Mouse (Mus musculus) right cerebral cortex, postnatal 25 days (tissue): ENCODE data around the gene Ccdc115.

ENCODE experiments used
- DNase-seq: peaks from one replicate; pipeline ENCODE4 v3.0.0; 2022

Ccdc115 gene

DNA sequence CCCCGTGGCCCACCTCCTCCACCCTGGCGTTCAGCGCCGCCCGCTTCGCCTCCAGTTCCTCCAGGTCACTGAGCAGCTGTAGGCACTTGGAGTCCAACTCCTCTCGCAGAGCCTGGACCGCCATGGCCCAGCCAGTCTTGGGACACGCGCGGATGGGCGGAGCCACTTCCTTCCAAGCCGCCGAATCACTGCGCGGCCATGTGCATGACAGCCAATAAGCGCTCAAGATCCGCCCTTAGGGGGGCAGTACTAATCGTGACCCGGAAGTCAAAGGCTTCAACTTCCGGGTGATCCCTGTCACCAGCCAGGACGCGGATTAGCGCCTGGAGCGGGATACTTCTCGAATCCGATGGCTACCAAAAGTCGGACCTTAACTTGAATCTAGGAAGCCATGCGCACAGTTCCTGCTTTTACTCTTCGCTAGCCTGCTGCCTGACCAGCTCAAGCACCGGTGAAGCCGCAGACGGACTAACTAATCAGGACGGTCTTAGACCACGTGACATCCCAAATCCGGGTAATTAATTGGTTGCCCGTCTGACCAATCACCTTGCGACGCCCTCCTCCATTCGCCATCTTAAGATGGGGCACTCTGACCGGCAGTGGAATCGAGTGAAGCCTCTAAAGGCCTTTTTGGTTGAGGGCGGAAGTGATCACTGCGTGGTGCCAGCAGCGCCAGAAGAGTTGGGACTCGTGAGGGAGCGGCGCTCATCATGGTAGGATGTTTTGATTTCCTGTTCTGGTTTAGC is at the start of gene Ccdc115, which contains the start of gene Imp4:
Ccdc115 (minus strand) TSS at position 458 of the 746 bp plus-strand sequence.
Imp4 (plus strand) TSS at position 637 of the 746 bp plus-strand sequence.
- peak; percentile 94 for DNase-seq

DNA sequence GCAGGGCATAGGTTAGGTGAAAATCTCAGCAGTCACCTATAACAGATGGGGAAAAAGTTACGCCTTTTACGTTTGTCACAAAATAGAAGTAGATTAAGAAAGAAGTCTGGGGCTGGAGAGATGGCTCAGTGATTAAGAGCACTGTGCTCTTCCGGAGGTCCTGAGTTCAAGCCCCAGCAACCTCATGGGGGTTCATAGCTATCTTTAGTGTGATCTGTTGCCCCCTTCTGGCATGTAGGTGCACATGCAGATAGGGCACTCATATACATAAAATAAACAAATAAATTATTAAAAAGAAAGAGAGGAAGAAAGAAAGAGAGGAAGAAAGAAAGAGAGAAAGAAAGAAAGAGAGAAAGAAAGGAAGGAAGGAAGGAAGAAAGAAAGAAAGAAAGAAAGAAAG is 47.9 kb upstream of the Ccdc115 start:
- DNase-seq = no peak

DNA sequence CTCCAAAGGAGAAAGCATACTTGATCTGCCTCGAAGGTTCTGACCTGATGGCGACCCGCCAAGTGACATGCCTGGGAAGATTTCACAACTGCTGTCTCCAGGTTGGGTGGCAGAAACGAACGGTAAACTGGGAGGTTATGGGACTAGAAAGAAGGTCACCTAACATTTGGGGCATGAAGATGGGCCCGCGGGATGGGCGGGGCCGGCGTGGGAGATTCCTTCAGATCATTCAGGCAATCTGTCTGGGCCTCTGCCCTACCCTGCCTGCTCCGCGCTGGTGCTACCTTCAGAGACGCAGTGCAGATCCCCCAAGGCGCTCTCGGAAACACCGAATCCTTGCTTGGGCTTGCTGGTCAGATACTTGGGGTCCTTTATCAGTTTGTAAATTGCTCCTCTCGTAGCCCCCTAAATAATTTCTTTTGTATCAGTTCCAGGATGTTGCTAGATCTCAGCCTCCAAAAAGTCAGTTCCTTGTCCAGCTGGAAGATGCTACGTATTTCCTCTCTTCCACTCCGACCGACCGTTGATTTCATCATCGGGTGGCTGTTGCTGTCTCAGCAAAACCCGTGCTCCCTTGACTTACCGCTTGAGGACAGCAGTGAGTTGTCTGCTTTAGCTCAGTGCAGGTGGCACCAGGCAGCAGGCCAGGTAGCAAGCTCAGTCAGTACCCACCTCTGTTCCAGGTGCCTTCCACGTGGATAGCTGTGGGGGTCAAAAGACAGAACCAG is 46.2 kb upstream of the Ccdc115 start:
- DNase-seq = peak; percentile 57

DNA sequence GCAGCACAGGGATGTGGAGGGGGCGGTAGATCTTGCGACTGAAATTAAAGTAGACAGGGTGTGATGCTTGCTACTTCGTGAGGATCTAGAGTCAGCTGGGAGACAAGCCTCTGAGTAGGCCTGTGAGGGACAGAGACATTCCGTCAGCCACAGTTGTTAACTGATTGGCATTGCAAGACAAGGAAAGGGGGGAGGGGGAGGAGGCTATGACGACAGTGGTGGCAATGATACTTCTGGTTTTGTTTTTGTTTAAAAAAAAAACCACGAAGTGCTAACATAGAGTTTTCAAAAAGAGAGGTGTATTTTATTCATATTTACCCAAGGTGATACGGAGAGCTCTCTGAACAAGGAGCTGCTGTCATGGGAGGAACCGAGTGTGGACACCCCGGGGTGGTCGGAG is 45.0 kb upstream of the Ccdc115 start:
- no peak for DNase-seq

DNA sequence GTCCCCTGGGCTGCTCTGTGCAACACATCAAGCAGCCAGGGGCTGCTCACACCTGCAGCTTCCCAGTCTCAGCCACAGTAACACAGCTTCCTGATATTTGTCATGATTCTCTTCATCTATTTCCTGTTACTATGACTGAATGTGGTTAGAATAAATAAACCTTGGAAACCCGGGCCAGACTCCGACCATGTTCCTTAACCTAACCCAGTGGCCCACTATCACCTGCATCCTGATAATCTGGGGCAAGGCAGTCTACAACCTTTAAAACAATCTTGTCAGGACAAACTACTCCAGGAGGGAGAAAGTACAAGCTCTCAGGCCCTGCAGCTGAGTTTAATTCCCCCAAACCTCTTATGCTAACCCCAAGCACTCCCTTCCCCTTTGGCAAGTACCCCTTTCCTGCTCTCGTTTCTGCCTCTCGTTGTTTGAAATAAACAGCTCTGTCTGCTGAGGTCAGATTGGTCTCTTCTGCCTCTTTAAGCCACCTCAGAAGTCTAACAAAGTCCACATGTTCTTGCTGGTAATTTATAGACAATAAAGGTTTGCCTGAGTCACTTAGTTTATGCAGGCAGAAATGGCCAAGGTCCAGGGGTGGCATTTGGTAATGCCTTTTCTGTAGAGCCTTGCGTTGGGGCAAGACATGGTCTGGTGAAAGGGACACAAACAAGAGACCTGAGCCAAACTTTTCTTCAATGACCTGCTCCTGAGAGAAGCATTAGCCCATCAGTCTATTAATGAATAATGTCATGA is 42.6 kb upstream of the Ccdc115 start:
- no peak for DNase-seq

DNA sequence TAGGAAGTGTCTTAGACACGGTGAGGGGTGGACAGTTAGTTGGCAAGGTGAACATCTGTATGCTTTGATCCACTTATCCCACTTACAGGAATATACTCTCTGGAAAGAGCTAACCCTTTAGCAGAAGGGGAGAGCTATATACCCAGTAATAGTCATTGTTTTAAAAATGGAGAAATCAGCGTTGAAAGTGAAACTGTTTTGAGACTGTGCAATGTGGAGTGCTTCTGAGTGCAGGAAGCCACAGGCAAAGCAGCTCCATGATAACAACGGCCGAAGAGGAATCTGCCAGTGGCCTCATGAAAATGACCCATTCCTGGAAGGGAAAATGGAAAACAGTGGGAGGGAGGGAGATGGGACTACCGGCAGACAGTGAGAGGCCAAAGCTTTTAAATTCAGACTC is 41.3 kb upstream of the Ccdc115 start:
- no peak for DNase-seq

DNA sequence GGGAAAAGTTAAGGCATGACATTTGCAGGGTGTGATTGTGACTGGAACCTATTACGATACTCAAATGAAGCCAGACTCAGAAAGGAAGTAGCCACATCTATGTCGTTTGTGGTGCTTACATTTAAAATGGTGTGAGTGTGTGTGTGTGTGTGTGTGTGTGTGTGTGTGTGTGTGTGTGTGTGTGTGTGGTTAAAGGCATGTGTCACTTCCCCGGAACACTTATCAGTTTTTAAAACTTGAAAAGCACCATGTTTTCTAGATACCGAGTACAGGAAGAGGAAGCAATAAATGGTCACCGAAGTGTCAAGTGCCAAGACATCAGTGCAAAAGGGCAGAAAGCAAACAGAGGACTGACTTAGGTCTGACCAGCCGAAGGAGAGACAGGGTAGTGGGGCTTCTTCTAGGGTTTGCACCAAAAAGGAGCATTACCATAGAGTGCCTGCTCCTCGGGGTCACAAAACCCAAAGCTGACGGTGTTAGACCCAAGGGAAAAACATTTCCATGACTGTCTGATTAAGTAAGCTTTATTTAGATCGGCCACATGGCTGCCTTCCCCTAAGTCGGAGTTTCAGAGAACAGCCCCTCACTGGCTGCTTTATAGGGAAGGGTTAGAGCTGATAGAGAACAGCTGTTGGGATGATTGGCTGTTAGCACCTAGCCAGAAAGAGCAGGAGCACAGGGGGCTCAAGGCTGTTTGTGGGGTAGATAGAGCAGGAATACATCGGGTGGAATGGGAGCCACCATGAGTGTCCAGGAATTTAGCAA is 39.6 kb upstream of the Ccdc115 start:
- DNase-seq = no peak

DNA sequence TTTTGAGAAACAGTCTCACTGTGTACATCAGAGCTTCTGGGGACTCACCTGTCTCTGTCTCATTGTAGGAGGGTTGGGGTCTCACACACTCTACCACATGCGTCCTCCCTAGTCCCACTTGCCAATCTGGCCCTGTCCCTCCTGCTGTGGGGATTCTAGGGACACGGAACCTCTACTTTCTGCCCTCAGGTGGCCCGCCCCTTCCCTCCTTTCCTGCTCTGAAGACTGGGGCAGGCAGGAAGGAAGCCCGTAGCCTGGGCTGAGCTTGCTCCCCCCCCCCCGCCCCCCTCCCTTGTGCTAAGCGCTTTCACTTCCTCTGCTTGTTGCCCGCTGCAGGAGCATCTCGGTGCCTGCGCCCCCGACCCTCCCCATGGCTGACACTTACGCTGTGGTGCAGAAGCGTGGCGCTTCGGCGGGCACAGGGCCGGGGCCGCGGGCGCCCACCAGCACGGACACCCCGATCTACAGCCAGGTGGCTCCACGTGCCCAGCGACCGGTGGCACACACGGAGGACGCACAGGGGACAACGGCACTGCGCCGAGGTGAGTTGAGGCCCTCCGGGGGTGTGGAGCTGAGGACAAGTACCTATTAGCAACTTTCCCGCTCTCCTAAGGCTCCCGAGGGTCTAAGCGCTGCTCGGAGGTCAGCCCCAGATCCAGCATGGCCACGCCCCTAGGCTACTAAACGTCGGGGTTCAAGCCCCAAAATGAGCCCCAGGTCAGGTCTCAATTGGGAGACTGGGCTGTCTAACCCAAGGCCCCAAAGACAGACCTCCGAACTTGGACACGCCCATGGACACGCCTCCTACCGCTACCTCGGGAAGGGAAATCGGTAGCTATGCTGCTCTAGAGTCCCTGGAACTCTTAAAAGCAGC is 33.2 kb upstream of the Ccdc115 start:
- DNase-seq = no peak

DNA sequence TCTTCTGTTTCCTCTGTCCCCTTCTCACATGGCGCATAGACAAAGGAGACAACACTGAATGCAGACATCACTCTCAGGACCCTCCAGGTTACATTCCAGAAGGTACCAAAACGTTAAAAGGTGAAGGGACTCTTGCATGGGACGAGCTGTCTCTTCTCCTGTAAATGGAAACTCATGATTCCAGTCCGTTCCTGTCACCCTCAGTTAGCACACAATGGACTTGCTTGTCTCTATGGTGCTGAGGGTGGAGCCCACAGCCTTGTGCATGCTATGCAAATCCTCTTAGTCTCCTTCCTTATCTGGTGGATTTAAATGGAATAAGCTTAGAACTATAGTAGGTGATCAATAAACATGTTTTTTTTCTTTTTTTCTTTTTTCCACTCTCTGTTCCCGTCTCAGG is 30.3 kb upstream of the Ccdc115 start:
- no peak for DNase-seq

DNA sequence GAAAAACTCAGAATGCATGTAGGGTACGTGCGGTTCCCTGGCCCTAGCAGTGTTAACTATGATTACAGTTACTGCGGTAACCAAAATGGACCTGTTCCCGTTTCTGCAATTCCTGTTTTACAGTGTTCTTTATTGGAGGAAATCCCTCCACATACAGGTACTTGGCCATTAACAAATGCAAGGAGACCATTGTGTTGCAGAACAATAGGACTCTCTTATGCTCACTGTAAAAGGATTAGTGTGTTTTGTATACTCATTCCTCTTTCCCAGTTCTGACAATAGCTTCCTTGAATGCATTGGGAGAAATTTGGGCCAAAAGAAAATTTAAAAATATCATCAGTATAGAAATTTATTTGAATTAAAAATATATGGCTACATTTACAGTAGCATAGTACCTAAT is 29.0 kb upstream of the Ccdc115 start:
- no peak for DNase-seq

DNA sequence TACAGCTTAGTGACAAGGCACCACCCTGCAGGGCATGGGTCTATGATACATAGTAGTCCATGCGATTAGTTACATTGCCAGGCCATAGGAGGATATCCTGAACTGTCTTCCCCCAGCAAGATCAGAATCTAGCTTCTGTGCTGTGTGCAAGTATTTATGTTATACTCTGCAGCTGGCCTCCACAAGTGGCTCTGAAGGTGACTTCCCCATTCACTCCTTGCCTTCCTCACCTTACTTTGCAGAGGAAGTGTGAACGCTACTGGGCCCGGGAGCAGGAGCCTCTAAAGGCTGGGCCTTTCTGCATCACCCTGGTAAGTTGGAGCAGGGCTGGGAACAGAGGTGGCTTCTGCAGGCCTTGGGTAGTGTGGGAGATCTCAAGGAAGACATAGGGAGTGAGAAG is 28.6 kb upstream of the Ccdc115 start:
- no peak for DNase-seq

DNA sequence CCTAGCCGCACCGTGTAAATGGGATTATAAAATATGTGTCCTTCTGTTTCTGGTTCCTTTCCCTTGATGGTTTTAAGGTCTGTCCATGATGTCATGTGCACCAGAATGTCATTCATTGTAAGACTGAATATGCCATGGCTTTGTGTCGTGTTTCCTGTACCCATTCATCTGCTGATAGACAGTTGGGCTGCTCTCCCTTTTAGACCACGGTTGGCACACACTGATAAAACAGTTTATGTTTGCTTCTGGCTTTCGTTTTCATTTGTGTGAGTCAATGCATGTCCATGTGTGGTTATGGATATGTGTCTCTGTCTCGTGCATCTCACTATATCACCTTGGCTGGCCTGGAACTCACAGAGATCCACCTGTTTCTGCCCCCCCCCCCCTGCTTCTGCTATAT is 26.0 kb upstream of the Ccdc115 start:
- DNase-seq = no peak

DNA sequence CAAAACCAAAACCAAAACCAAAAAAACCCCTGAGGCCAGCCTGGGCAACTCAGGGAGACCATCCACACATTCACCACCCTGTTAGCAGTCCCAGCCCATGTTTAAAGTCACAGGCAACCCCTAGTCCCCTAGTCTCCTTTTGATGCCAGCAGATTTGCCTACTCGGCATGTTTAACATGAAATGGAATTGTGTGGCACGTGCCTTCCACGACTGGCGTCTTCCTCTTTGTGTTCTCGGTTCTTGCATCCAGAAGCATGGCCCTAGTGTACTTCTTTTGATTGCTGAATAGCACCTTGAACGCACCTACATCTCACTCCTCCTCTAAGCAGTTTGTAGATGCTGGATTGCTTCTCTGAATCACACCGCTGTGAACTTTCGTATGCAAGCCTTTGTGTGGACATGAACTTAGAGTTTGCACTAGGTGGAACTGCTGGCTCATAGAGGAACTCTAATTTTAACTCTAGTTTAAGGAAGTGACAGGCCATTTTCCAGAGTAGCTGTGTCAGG is 24.9 kb upstream of the Ccdc115 start:
- no peak for DNase-seq

DNA sequence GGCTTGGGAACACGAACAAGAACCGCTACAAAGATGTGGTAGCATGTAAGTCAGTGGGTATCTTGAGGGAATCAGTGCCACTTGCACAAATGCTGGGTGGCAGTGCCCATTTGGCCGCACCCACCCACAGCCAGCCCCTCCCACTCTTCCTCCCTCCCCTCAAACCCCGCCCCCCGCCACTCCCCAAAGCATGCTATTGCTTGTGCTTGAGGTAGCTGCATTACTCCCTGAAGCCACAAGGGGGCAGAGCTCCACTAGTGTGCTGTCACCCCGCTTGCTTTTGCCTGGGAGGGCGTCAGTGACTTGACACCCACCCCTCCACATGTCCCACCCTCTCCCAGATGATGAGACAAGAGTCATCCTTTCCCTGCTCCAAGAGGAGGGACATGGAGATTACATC is 23.3 kb upstream of the Ccdc115 start:
- DNase-seq = peak; percentile 38

DNA sequence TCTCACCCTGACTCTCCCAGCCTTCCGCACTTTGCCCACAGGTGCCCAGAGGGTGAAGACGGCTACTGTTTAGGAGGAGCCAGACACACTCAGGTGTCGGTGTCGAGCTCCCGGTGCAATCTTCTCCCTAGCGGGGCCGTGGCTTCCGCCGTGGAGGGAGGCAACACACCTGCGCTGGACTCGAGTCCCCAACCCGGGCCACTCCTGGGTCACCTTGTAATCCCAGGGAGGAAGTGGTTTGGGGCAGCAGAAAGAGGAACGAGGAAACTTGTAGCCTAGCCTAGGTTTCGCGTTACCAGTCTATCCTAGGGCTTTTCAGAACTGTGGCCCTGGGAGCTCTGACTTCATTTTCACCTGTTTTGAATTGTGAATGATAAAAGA is 20.6 kb upstream of the Ccdc115 start:
- DNase-seq = no peak

DNA sequence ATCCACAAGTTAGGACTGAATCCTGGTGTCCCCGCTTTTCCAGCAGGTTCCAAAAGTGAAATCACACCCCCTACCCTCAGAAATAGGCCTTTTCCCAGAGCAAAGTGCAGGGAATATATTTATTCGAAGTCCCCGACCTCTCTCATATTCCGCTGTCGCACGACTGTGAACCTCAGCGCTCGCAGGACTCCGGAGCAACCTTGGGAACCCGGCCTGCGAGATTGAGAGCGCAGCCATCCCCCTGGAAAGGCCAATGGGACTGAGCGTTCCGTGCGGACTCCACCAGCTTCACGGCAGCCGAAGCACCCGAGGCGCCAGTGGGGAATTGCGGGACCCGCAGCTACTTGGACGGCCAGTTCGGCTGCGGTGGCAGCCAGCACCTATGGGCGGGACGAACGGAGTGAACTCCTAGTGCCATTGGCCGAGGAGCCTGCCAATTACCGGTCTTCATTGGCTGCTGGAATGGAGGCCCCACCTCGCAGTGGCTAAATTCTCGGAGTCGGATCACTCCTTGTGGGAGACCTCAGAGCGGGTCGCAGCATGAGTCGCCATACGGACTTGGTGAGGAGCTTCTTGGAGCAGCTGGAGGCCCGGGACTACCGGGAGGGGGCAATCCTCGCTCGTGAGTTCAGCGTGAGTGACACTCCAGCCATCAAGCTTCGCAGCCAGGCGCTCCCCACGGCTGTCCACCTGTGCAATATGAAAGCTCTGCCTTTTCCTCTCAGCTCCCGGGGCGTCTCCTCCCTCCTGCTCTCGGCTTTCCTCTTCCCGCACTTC is 20.0 kb upstream of the Ccdc115 start, which contains the start of gene Ptpn18:
Ptpn18 (plus strand) TSS at position 479 of the 777 bp plus-strand sequence.
- peak; percentile 83 for DNase-seq

DNA sequence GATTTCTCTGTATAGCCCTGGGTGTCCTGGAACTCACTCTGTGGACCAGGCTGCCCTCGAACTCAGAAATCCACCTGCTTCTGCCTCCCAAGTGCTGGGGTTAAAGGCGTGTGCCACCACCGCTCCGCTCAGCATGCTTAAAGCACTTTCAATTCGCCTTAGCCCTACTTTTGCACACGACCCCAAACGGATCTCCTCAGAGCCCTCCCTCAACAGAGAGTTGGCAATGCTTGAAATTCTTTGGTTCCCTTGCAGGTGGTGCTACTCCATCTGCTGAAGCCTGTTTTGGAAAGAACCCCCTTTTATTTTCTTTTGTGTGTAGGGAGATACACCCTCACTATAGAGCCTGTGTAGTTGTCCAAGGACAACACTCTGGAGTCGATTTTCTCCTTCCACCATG is 19.0 kb upstream of the Ccdc115 start:
- no peak for DNase-seq

DNA sequence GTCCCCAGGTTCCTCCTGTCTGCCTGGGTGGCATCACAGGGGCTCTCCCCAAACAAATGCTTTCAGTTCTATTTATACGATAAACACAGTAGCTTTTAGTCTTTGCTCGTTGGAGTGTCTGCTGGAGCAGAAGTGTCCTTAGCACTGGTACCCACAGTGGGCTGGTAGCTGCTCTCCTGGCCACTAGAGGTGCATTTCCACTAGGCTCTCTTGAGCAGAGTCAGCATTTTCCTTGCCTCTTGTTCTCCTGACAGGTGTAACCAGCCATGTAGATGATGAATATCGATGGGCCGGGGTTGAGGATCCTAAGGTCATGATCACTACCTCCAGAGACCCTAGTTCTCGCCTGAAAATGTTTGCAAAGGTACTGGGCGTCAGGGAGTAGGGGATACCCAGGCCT is 3.7 kb upstream of the Ccdc115 start:
- DNase-seq = no peak

DNA sequence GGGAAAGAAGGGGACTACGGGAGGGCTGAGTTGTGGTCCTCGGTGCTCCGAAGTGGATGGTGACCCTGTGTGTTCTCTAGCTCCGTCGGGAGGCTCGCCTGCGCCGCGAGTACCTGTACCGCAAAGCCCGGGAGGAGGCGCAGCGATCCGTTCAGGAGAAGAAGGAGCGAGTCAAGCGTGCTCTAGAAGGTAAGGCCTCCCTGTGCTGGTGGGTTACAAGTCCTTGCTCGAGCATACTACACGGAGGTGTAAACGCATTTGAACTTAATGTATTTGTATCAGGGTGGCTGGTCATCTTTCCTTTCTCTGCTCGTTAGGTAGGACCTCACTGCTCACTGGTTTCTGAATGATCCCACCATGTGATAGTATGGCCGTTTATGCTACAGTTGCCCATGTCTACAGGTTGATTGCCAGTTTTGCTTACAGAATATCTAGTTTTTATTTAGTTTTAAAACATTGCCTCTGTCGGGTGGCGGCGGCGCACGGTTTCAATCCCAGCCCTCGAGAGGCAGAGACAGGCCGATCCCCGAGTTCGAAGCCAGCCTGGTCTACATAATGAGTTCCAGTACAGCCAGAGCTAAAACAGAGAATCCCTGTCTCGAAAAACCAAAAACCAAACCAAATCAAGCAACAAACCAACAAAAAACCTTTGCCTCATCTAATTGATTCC is 624 bp upstream of the Ccdc115 start:
- DNase-seq = no peak

DNA sequence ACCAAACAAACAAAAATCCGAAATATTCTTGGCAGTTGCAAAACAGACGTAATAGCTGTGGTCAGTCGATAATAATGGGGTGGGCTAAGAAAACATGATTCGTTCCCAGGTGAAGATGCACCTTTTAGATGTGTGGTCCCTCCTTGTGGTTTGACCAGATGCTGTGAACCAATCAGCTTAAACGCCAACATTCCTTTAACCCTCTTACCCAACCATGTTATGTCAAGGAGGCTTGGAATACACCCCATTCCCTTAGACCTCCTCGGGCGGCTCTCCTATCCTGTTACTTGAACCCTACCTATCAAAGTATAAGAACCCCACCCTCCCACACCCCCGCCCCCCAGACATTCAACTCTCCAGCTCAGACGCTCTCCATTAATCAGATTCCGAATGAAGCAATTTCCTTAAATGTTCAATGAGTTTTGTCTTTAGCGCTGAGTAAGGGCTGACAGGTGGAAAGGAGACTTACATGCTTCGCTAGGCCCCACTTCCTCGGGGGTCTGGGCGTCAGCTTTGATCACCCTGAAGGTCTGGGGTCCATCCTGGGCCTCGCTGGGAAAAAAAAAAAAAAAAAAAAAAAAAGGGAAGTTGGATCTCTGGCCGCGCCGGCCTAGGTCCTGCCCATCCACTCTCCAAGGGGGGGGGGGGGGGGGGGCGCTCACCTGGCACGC is 956 bp downstream of the Ccdc115 start:
- no peak for DNase-seq
